Mouse (Mus musculus) layer of hippocampus, postnatal 10 days (tissue): ENCODE measurements at regions not wholly inside any gene's neighbourhood (a gene's known extent, or its start where the extent isn't known, plus 50 kb on each side); places are given as distances from the start of the nearest gene placed in this dataset.

Experiments
- DNase-seq, 2 experiments: peaks; one replicate each; pipeline ENCODE4 v3.0.0; 2021; ENCODE audit warnings: low spot score in 2 of 2

GRCm38 (mm10) chr5:41563441-41563840 lies 144.5 kb downstream of the Rab28 start:
- no peak for DNase-seq

GRCm38 (mm10) chr5:41562299-41562698 lies 145.7 kb downstream of the Rab28 start:
- no peak for DNase-seq

GRCm38 (mm10) chr5:41556700-41557309 lies 151.2 kb downstream of the Rab28 start:
- DNase-seq = peak; percentile 12 to 15

- no peak for DNase-seq
Observed at GRCm38 (mm10) chr5:41554312-41554711, 153.6 kb downstream of the Rab28 start.

DNA sequence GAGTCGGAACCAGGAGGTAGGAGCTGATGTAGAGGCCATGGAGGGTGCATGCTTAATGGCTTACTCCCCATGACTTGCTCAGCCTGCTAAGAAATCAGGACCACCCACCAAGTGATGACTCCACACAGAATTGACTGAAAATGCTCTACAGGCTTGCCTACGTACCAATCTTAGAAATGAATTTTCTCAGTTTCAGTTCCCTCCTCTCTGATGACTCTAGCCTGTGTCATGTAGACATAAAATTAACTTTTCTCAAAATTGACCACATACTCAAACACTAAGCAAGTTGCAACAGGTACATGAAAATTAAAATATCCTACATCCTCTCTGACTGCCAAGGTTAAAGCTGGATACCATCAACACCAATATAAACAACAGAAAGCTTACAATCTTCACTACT lies 157.9 kb downstream of the Rab28 start:
- DNase-seq = no peak

- DNase-seq = no peak
Observed at GRCm38 (mm10) chr5:41546909-41547308, 161.0 kb downstream of the Rab28 start.

- no peak for DNase-seq
Observed at GRCm38 (mm10) chr5:41540789-41541188, 167.2 kb downstream of the Rab28 start.

DNA sequence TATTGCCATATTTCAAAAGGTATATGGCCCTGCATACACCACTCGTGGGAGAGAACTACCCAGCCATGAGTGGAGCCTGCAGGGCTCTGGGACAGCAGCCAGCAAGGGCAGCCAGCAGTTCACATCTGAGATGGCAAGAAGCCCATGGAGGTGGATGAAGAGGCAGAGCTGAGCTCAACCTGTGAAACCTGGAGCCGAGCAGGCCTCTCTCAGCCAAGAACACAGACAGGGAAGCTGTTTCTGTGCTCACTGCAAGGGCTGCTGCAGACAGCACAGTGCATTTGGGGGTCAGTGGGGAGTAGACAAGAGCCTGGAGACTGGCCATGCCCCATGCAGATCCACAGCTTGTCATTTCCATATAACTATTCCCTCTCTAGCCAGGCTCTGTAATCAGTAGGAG lies 173.4 kb downstream of the Rab28 start:
- peak; percentile 5 to 13 for DNase-seq
